Mouse (Mus musculus): ENCODE data around the gene Gm266. TPM values are rescaled to one million over a fixed set of nuclear protein-coding genes. Genes with fewer than 3 reads are reported as not detected.

Gene Gm266
- polyA plus RNA-seq, 1 experiment: 1.7 TPM

- Histone ChIP-seq H3K4me1 (ENCODE audit: control insufficient read depth, insufficient read depth, low read length) (no peaks in the 10 kb centered on the region), H3K4me3 (ENCODE audit: control insufficient read depth, low read depth, low read length) (no peak overlapping the region), H3K27me3 (ENCODE audit: control insufficient read depth, insufficient read depth, low read length) (no peaks in the 10 kb centered on the region), H3K36me3 (ENCODE audit: control insufficient read depth, insufficient read depth, low read length) (no peaks in the 10 kb centered on the region), H3K27ac (ENCODE audit: control insufficient read depth, insufficient read depth, low read depth, low read length) (no peak overlapping the region)
- no peak for TF ChIP-seq CTCF (IDR thresholded peaks at IDR 0.05; ENCODE audit: control insufficient read depth, insufficient read depth, insufficient replicate concordance, low read depth, low read length)
- no peak for TF ChIP-seq POLR2A (IDR thresholded peaks at IDR 0.05; ENCODE audit: control insufficient read depth, low read depth, low read length)
Measured at GRCm38 (mm10) chr12:111447898-111448760, 37.5 kb downstream of the Gm266 start.

DNA sequence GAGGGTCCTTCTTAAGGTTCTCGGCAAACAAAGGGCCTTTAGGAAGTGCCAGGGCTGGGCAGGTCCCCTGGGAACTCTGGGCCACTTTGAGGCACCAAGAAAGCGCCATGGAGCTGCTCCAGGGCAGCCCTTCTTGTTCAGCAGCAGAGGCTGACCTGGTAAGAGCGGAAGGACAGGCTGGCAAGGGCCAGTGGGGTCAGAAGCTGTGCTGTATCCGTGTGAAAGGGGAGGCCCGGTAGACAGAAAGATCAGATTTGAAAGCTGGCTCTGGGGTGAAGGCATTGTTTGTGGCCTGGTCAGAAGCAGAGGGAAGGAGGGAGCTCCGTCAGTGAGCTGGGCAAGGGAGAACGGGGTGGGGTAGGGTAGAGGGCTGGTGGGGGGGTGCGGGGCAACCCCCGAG lies 38.3 kb downstream of the Gm266 start:
- Histone ChIP-seq H3K4me3 (ENCODE audit: control insufficient read depth, low read depth, low read length) (no peak overlapping the region), H3K27me3 (ENCODE audit: control insufficient read depth, insufficient read depth, low read length) (no peaks in the 10 kb centered on the region), H3K4me1 (ENCODE audit: control insufficient read depth, insufficient read depth, low read length) (no peaks in the 10 kb centered on the region; the same call in 1 of the 2 replicates), H3K36me3 (ENCODE audit: control insufficient read depth, insufficient read depth, low read length) (no peaks in the 10 kb centered on the region), H3K27ac (ENCODE audit: control insufficient read depth, insufficient read depth, low read depth, low read length) (no peak overlapping the region)
- TF ChIP-seq CTCF (IDR thresholded peaks at IDR 0.05; ENCODE audit: control insufficient read depth, insufficient read depth, insufficient replicate concordance, low read depth, low read length) (no peak), POLR2A (IDR thresholded peaks at IDR 0.05; ENCODE audit: control insufficient read depth, low read depth, low read length) (no peak)

DNA sequence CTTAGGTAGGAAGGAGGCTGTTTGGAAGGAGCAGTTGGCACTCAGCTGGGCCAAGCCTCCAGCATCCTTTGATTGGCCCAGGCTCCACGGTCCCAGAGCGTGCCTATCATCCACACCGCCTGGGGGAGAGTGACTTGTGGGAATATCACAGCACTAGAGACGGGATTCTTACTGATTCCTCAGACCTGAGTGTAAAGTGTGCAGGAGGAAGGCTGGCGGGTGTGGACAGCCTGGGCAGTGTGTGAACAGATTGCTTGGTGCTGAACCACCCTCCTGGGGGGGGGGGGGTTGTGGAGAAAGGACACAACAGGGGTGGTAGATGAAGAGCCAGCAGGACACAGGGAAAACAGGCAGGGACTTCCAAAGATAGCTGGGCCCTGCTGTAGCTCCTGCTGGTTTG lies 38.9 kb downstream of the Gm266 start:
- Histone ChIP-seq H3K27me3 (ENCODE audit: control insufficient read depth, insufficient read depth, low read length) (no peaks in the 10 kb centered on the region), H3K27ac (ENCODE audit: control insufficient read depth, insufficient read depth, low read depth, low read length) (no peak overlapping the region), H3K4me1 (ENCODE audit: control insufficient read depth, insufficient read depth, low read length) (peaks cover 4% of the 10 kb centered on the region; the same call in 1 of the 2 replicates)

GRCm38 (mm10) chr12:111445890-111446613 lies 39.6 kb downstream of the Gm266 start:
- TF ChIP-seq CTCF (IDR thresholded peaks at IDR 0.05; ENCODE audit: control insufficient read depth, insufficient read depth, insufficient replicate concordance, low read depth, low read length) (no peak), POLR2A (IDR thresholded peaks at IDR 0.05; ENCODE audit: control insufficient read depth, low read depth, low read length) (no peak)
- Histone ChIP-seq H3K27ac (ENCODE audit: control insufficient read depth, insufficient read depth, low read depth, low read length) (no peak overlapping the region), H3K4me3 (ENCODE audit: control insufficient read depth, low read depth, low read length) (peak overlapping the region; percentile 77), H3K36me3 (ENCODE audit: control insufficient read depth, insufficient read depth, low read length) (no peaks in the 10 kb centered on the region), H3K4me1 (ENCODE audit: control insufficient read depth, insufficient read depth, low read length) (peaks cover 4% of the 10 kb centered on the region; the same call in 1 of the 2 replicates), H3K27me3 (ENCODE audit: control insufficient read depth, insufficient read depth, low read length) (no peaks in the 10 kb centered on the region)

More for the DNA sequence above, 38.9 kb downstream of the Gm266 start:
- TF ChIP-seq CTCF (IDR thresholded peaks at IDR 0.05; ENCODE audit: control insufficient read depth, insufficient read depth, insufficient replicate concordance, low read depth, low read length) (no peak), POLR2A (IDR thresholded peaks at IDR 0.05; ENCODE audit: control insufficient read depth, low read depth, low read length) (no peak)
- Histone ChIP-seq H3K36me3 (ENCODE audit: control insufficient read depth, insufficient read depth, low read length) (no peaks in the 10 kb centered on the region), H3K4me3 (ENCODE audit: control insufficient read depth, low read depth, low read length) (no peak overlapping the region)

GRCm38 (mm10) chr12:111445161-111445889 lies 40.3 kb downstream of the Gm266 start:
- TF ChIP-seq CTCF (IDR thresholded peaks at IDR 0.05; ENCODE audit: control insufficient read depth, insufficient read depth, insufficient replicate concordance, low read depth, low read length) (no peak), POLR2A (IDR thresholded peaks at IDR 0.05; ENCODE audit: control insufficient read depth, low read depth, low read length) (no peak)
- Histone ChIP-seq H3K4me1 (ENCODE audit: control insufficient read depth, insufficient read depth, low read length) (peaks cover 4% of the 10 kb centered on the region; the same call in 1 of the 2 replicates), H3K36me3 (ENCODE audit: control insufficient read depth, insufficient read depth, low read length) (no peaks in the 10 kb centered on the region), H3K4me3 (ENCODE audit: control insufficient read depth, low read depth, low read length) (peak overlapping the region; percentile 77), H3K27ac (ENCODE audit: control insufficient read depth, insufficient read depth, low read depth, low read length) (no peak overlapping the region), H3K27me3 (ENCODE audit: control insufficient read depth, insufficient read depth, low read length) (no peaks in the 10 kb centered on the region)

GRCm38 (mm10) chr12:111443921-111444831 lies 41.4 kb downstream of the Gm266 start:
- TF ChIP-seq POLR2A (IDR thresholded peaks at IDR 0.05; ENCODE audit: control insufficient read depth, low read depth, low read length) (no peak), CTCF (IDR thresholded peaks at IDR 0.05; ENCODE audit: control insufficient read depth, insufficient read depth, insufficient replicate concordance, low read depth, low read length) (no peak)
- H3K4me3 ChIP-seq (ENCODE audit: control insufficient read depth, low read depth, low read length): peak overlapping the region; percentile 77
- no peak overlapping the region for H3K27ac ChIP-seq (ENCODE audit: control insufficient read depth, insufficient read depth, low read depth, low read length)
- peaks cover 4% of the 10 kb centered on the region; the same call in 1 of the 2 replicates for H3K4me1 ChIP-seq (ENCODE audit: control insufficient read depth, insufficient read depth, low read length)
- no peaks in the 10 kb centered on the region for H3K36me3 ChIP-seq (ENCODE audit: control insufficient read depth, insufficient read depth, low read length)
- no peaks in the 10 kb centered on the region for H3K27me3 ChIP-seq (ENCODE audit: control insufficient read depth, insufficient read depth, low read length)

Data from testis, adult 2 months (tissue).